Mouse (Mus musculus) kidney, postnatal 4 days (tissue): ENCODE measurements at regions not wholly inside any gene's neighbourhood (a gene's known extent, or its start where the extent isn't known, plus 50 kb on each side); places are given as distances from the start of the nearest gene placed in this dataset.

Experiments
- DNase-seq, 2 experiments: peaks; one replicate each; pipeline ENCODE4 v3.0.0; 2021; ENCODE audit warnings: mixed read lengths in 2 of 2

GRCm38 (mm10) chr17:45240545-45240944 is 193.0 kb downstream of the Cdc5l start:
- DNase-seq: peak in 1 of 2 experiments; percentile 35

- DNase-seq: no peak
Measured at GRCm38 (mm10) chr17:45237246-45237645, 196.3 kb downstream of the Cdc5l start.

- DNase-seq: no peak
Measured at GRCm38 (mm10) chr17:45235401-45235800, 198.1 kb downstream of the Cdc5l start.

GRCm38 (mm10) chr17:45232874-45233273 is 200.7 kb downstream of the Cdc5l start:
- DNase-seq: no peak

GRCm38 (mm10) chr17:45227190-45227589 is 206.3 kb downstream of the Cdc5l start:
- DNase-seq: peak in 1 of 2 experiments; percentile 41

GRCm38 (mm10) chr17:45226486-45226885 is 207.1 kb downstream of the Cdc5l start:
- no peak for DNase-seq

- peak in 1 of 2 experiments; percentile 34 for DNase-seq
Measured at GRCm38 (mm10) chr17:45221625-45222024, 211.9 kb downstream of the Cdc5l start.

GRCm38 (mm10) chr17:45217126-45217525 is 216.4 kb downstream of the Cdc5l start:
- no peak for DNase-seq

GRCm38 (mm10) chr17:45215067-45216049 is 218.2 kb downstream of the Cdc5l start:
- DNase-seq: no peak

GRCm38 (mm10) chr17:45210984-45211383 is 222.6 kb downstream of the Cdc5l start:
- peak in 1 of 2 experiments; percentile 24 for DNase-seq

- no peak for DNase-seq
Measured at GRCm38 (mm10) chr17:45209387-45209663, 224.2 kb downstream of the Cdc5l start.

GRCm38 (mm10) chr17:45208596-45209386 is 224.7 kb downstream of the Cdc5l start:
- no peak for DNase-seq

GRCm38 (mm10) chr17:45195779-45196178 is 237.8 kb downstream of the Cdc5l start:
- no peak for DNase-seq

- peak; percentile 20 to 35 for DNase-seq
Measured at GRCm38 (mm10) chr17:45194786-45195281, 238.7 kb downstream of the Cdc5l start.

- DNase-seq: peak; percentile 14 to 20
Measured at GRCm38 (mm10) chr17:45193456-45194025, 240.0 kb downstream of the Cdc5l start.

GRCm38 (mm10) chr17:45187402-45187801 is 246.1 kb downstream of the Cdc5l start:
- no peak for DNase-seq

- DNase-seq: no peak
Measured at GRCm38 (mm10) chr17:45176340-45176739, 257.2 kb downstream of the Cdc5l start.

- DNase-seq: peak in 1 of 2 experiments; percentile 14
Measured at GRCm38 (mm10) chr17:45169257-45169994, 264.1 kb downstream of the Cdc5l start.
